ENCODE assay signal across 15 mouse cellular contexts in the genomic region with DNA sequence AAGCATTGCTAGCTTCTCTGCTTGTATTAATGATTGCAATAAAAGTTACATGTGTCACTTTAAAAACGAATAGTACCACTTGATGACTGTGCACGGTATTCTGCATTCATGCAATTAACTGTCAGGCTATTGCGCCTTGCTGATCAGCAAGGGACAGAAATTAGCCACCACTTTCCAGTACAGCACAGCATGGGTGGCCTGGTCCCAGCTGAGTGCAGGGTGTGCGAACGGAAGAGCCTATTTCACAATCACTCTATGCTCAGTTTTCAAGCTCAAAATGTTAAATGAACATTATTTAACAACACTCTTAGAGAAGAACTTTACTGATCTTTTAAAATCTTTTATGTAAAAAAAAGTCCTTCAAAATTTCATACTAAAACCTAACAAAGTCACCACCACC. TPM values are rescaled to one million over a fixed set of nuclear protein-coding genes. Genes with fewer than 3 reads are reported as not detected.
DNase-seq lines count a peak whose midpoint lies in the region; ATAC-seq and TF ChIP-seq lines count a peak whose summit lies in the region.
"Had no signal": no experiment of that assay in that cellular context is flagged by ENCODE, and none has a peak within 500 bp of the region (broad histone marks: within the 10 kb centered on the region; RNA-seq: fewer than 3 reads in every experiment).

No protein-coding gene starts in this region.

- H3K4me2 ChIP-seq in limb, embryonic 14.5 days (replicated peaks; ENCODE audit: low read depth, low read length, severe bottlenecking), result 0 out of 2 replicates have a peak overlapping the region, but pooled peaks have one; percentile 10
- peak overlapping the region; percentile 46 for H3K4me2 ChIP-seq in midbrain, embryonic 15.5 days
- no peak overlapping the region for H3K4me2 ChIP-seq in stomach, postnatal 0 days (replicated peaks; ENCODE audit: low read depth)
- H3K4me2 ChIP-seq: heart, embryonic 15.5 days; limb, embryonic 12.5 days had no signal

- H3K9me3 ChIP-seq in limb, embryonic 14.5 days (ENCODE audit: control insufficient read depth, low read length), result no peaks in the 10 kb centered on the region
- no peaks in the 10 kb centered on the region for H3K9me3 ChIP-seq in limb, embryonic 10.5 days (replicated peaks)
- no peaks in the 10 kb centered on the region for H3K9me3 ChIP-seq in midbrain, embryonic 15.5 days
- H3K9me3 ChIP-seq in stomach, postnatal 0 days (ENCODE audit: control insufficient read depth, low read length), result no peaks in the 10 kb centered on the region
- H3K9me3 ChIP-seq: heart, embryonic 15.5 days; limb, embryonic 12.5 days; megakaryocyte, embryonic 14.5 days had no signal

- peaks cover 18% of the 10 kb centered on the region for H3K4me1 ChIP-seq in limb, embryonic 14.5 days (ENCODE audit: control insufficient read depth, insufficient read depth, low read length)
- H3K4me1 ChIP-seq in limb, embryonic 10.5 days, result peaks cover 19% of the 10 kb centered on the region
- H3K4me1 ChIP-seq in cortical plate, adult 2 months (ENCODE audit: control insufficient read depth, insufficient read depth, low read length), result peaks cover 2% of the 10 kb centered on the region
- peaks cover 21% of the 10 kb centered on the region for H3K4me1 ChIP-seq in midbrain, embryonic 15.5 days
- no peaks in the 10 kb centered on the region for H3K4me1 ChIP-seq in stomach, postnatal 0 days (replicated peaks; ENCODE audit: control insufficient read depth, insufficient read depth)

- H3K4me3 ChIP-seq in limb, embryonic 14.5 days (replicated peaks; ENCODE audit: low read length), result no peak overlapping the region
- no peak overlapping the region for H3K4me3 ChIP-seq in limb, embryonic 10.5 days
- peak overlapping the region; percentile 60 for H3K4me3 ChIP-seq in cortical plate, adult 2 months (ENCODE audit: insufficient read depth, low read length)
- peak overlapping the region; percentile 31 for H3K4me3 ChIP-seq in midbrain, embryonic 15.5 days
- no peak overlapping the region for H3K4me3 ChIP-seq in stomach, postnatal 0 days (ENCODE audit: low read depth, low read length)
- H3K4me3 ChIP-seq: heart, embryonic 15.5 days; limb, embryonic 12.5 days; megakaryocyte, embryonic 14.5 days had no signal

- whole genome bisulfite sequencing in limb, embryonic 14.5 days, result 38% methylated on average over 5 of the region's 5 CpGs
- WGBS in limb, embryonic 10.5 days, result 80% methylated on average over 5 of the region's 5 CpGs
- WGBS in midbrain, embryonic 15.5 days, result 48% methylated on average over 5 of the region's 5 CpGs
- 66% methylated on average over 5 of the region's 5 CpGs for WGBS in stomach, postnatal 0 days

- no peak for TF ChIP-seq EP300 in stomach, postnatal 0 days (optimal IDR thresholded peaks at IDR 0.05)

- no peaks in the 10 kb centered on the region for H3K36me3 ChIP-seq in limb, embryonic 14.5 days (ENCODE audit: control insufficient read depth, insufficient read depth, low read length)
- H3K36me3 ChIP-seq in limb, embryonic 10.5 days, result no peaks in the 10 kb centered on the region
- H3K36me3 ChIP-seq in midbrain, embryonic 15.5 days (replicated peaks), result no peaks in the 10 kb centered on the region
- H3K36me3 ChIP-seq in stomach, postnatal 0 days (ENCODE audit: control insufficient read depth, insufficient read depth, low read length), result no peaks in the 10 kb centered on the region
- H3K36me3 ChIP-seq: heart, embryonic 15.5 days; limb, embryonic 12.5 days had no signal

- no peak for DNase-seq in limb, embryonic 14.5 days (ENCODE audit: low spot score)
- DNase-seq in limb, embryonic 10.5 days (ENCODE audit: low spot score), result no peak
- DNase-seq in brain, adult 2 months (ENCODE audit: low read depth, low spot score), result peak; percentile 34
- DNase-seq in stomach, postnatal 0 days (ENCODE audit: low spot score), result no peak
- DNase-seq: adrenal gland, postnatal 14 days; cerebellum, adult 9-10 months; embryo, embryonic 11 days; kidney, adult 2 months; kidney, postnatal 36 days had no signal

- H3K27ac ChIP-seq in limb, embryonic 14.5 days (replicated peaks; ENCODE audit: low read depth, low read length), result no peak overlapping the region
- no peak overlapping the region for H3K27ac ChIP-seq in limb, embryonic 10.5 days
- peak overlapping the region; percentile 37; the same call in 1 of the 2 replicates for H3K27ac ChIP-seq in cortical plate, adult 2 months (ENCODE audit: insufficient read depth, low read length)
- no peak overlapping the region for H3K27ac ChIP-seq in midbrain, embryonic 15.5 days
- H3K27ac ChIP-seq in stomach, postnatal 0 days (replicated peaks), result no peak overlapping the region
- H3K27ac ChIP-seq: heart, embryonic 15.5 days; limb, embryonic 12.5 days had no signal

- TF ChIP-seq POLR2A in limb, embryonic 14.5 days (IDR thresholded peaks at IDR 0.05; ENCODE audit: borderline replicate concordance, extremely low read depth, insufficient read depth, insufficient read length), result no peak
- TF ChIP-seq POLR2A in cortical plate, adult 2 months (IDR thresholded peaks at IDR 0.05; ENCODE audit: extremely low read depth, insufficient read depth, low read length), result no peak

- no peak for ATAC-seq in limb, embryonic 14.5 days (ENCODE audit: low FRiP score, low read depth)
- ATAC-seq in midbrain, embryonic 15.5 days (replicated peaks), result no peak
- ATAC-seq in stomach, postnatal 0 days (ENCODE audit: low FRiP score, low TSS enrichment), result no peak
- ATAC-seq in megakaryocyte, adult 5-6 weeks (ENCODE audit: poor library complexity, severe bottlenecking), result no peak

- H3K9ac ChIP-seq in limb, embryonic 14.5 days (ENCODE audit: low read depth, low read length, severe bottlenecking), result no peak overlapping the region
- no peak overlapping the region for H3K9ac ChIP-seq in midbrain, embryonic 15.5 days
- no peak overlapping the region for H3K9ac ChIP-seq in stomach, postnatal 0 days (ENCODE audit: low read length)
- H3K9ac ChIP-seq: heart, embryonic 15.5 days; limb, embryonic 12.5 days had no signal

- H3K27me3 ChIP-seq in limb, embryonic 14.5 days (ENCODE audit: control insufficient read depth, insufficient read depth, low read length), result no peaks in the 10 kb centered on the region
- H3K27me3 ChIP-seq in limb, embryonic 10.5 days (ENCODE audit: low read depth, poor library complexity, severe bottlenecking), result no peaks in the 10 kb centered on the region
- no peaks in the 10 kb centered on the region for H3K27me3 ChIP-seq in midbrain, embryonic 15.5 days (replicated peaks)
- H3K27me3 ChIP-seq in stomach, postnatal 0 days (ENCODE audit: control insufficient read depth, insufficient read depth, low read length), result no peaks in the 10 kb centered on the region
- H3K27me3 ChIP-seq: heart, embryonic 15.5 days; limb, embryonic 12.5 days; megakaryocyte, embryonic 14.5 days had no signal

- no peak for TF ChIP-seq CTCF in cortical plate, adult 2 months (IDR thresholded peaks at IDR 0.05; ENCODE audit: extremely low read depth, insufficient read depth, low read length)
- TF ChIP-seq CTCF in stomach, postnatal 0 days (IDR thresholded peaks at IDR 0.05; ENCODE audit: low read depth), result no peak

RNA-seq across cellular contexts. Expression of gene Kctd4, which starts 9.2 kb away (rescaled TPM):
- polyA plus RNA-seq in limb, embryonic 14.5 days (2012; rRNA removed), result 1.3 and 1.6 TPM in 2 replicates
- polyA plus RNA-seq in limb, embryonic 14.5 days (2014; fragmentation: Nextera tagmentation; extraction: Ambion mirVana), result 1.3 and 1.4 TPM in 2 replicates
- polyA plus RNA-seq in limb, embryonic 10.5 days (2016; fragmentation: Nextera tagmentation; extraction: Ambion mirVana), result 0.63 and 0.65 TPM in 2 replicates
- 8.8 and 11.9 TPM in 2 replicates for polyA plus RNA-seq in cortical plate, adult 2 months (2012; rRNA removed)
- 7.9 and 8.4 TPM in 2 replicates for polyA plus RNA-seq in midbrain, embryonic 15.5 days (2015; fragmentation: Nextera tagmentation; extraction: Ambion mirVana)
- 9.8 and 10.4 TPM in 2 replicates for polyA plus RNA-seq in stomach, postnatal 0 days (2015; fragmentation: Nextera tagmentation; extraction: Ambion mirVana)
- not detected in 2 replicates for total RNA-seq in megakaryocyte, adult 5-6 weeks (2015)
- not detected in 2 replicates for total RNA-seq in megakaryocyte, adult 5-6 weeks (2017)
- total RNA-seq: adrenal gland, postnatal 14 days had no signal
- polyA plus RNA-seq: kidney, adult 2 months had no signal

RNA-seq across cellular contexts. Expression of gene Gtf2f2, which starts 46.7 kb away (rescaled TPM):
- 12.1 and 22.1 TPM in 2 replicates for polyA plus RNA-seq in limb, embryonic 14.5 days (2012; rRNA removed)
- polyA plus RNA-seq in limb, embryonic 14.5 days (2014; fragmentation: Nextera tagmentation; extraction: Ambion mirVana), result 34.7 and 37.6 TPM in 2 replicates
- polyA plus RNA-seq in limb, embryonic 10.5 days (2016; fragmentation: Nextera tagmentation; extraction: Ambion mirVana), result 60.1 and 67.9 TPM in 2 replicates
- polyA plus RNA-seq in cortical plate, adult 2 months (2012; rRNA removed), result 13.3 and 13.8 TPM in 2 replicates
- polyA plus RNA-seq in midbrain, embryonic 15.5 days (2015; fragmentation: Nextera tagmentation; extraction: Ambion mirVana), result 34.4 and 35.0 TPM in 2 replicates
- 34.9 and 36.8 TPM in 2 replicates for polyA plus RNA-seq in stomach, postnatal 0 days (2015; fragmentation: Nextera tagmentation; extraction: Ambion mirVana)
- total RNA-seq in megakaryocyte, adult 5-6 weeks (2015), result 33.3 and 33.9 TPM in 2 replicates
- 37.3 and 42.2 TPM in 2 replicates for total RNA-seq in megakaryocyte, adult 5-6 weeks (2017)

Comparison
In these comparisons a context has a peak if more than half of its experiments do, and no peak if none do; other contexts are left out.
1. H3K4me3 ChIP-seq: peak in cortical plate, adult 2 months (single experiment) and midbrain, embryonic 15.5 days (single experiment); none in limb, embryonic 14.5 days (single experiment), limb, embryonic 10.5 days (single experiment) and stomach, postnatal 0 days (single experiment).